Mouse (Mus musculus) hindbrain, embryonic 11.5 days (tissue): ENCODE results near the gene Fzd7. TPM values are rescaled to one million over a fixed set of nuclear protein-coding genes. Genes with fewer than 3 reads are reported as not detected.

Experiments
- polyA plus RNA-seq: library from polyadenylated mRNA; unstranded; fragments of >200 nt; fragmentation: Nextera tagmentation; extraction: Ambion mirVana; gene quantifications from 2 replicates; pipeline ENCODE4 v1.2.1, GENCODE M21; 2014

Gene Fzd7
- polyA plus RNA-seq, 1 experiment from 2014 or later, result 15.4 TPM

Other genes with a start within 250 kb of the Fzd7 start
- gene Als2, start 245.2 kb upstream of the Fzd7 start, polyA plus RNA-seq, result 15.9 and 16.1 TPM in 2 replicates
- 1.1 and 1.8 TPM in 2 replicates for gene Cdk15, start 225.5 kb upstream of the Fzd7 start, polyA plus RNA-seq
- 7.7 and 9.5 TPM in 2 replicates for gene Gm973, start 33.8 kb downstream of the Fzd7 start, polyA plus RNA-seq
- 571 and 586 TPM in 2 replicates for gene Sumo1, start 188.4 kb downstream of the Fzd7 start, polyA plus RNA-seq
- gene Nop58, start 202.5 kb downstream of the Fzd7 start, polyA plus RNA-seq, result 271 and 284 TPM in 2 replicates